Mouse (Mus musculus) 3134 (cell line): ENCODE data around the gene Mif.
"Not testable (repeated sequence)": the region's sequence is repeated elsewhere in the genome, so short reads cannot be mapped to it uniquely, and the experiment has no call there.

Source experiments
- DNase-seq: peaks from one replicate; pipeline ENCODE4 v3.0.0-alpha.2; 2011; ENCODE audit warnings: low spot score; ENCODE audit not compliant: insufficient read length; ENCODE audit errors: extremely low read depth

Mif gene

GRCm38 (mm10) chr10:75859786-75860470 lies at the start of gene Mif:
Gene Mif (minus strand): TSS chr10:75860240.
- DNase-seq = peak; percentile 98

- DNase-seq = no peak
These were observed 46.8 kb upstream of the Mif start for GRCm38 (mm10) chr10:75906882-75907281.

- DNase-seq = no peak
These were observed 44.4 kb upstream of the Mif start for GRCm38 (mm10) chr10:75904391-75904790.

- peak; percentile 82 for DNase-seq
These were observed 38.8 kb upstream of the Mif start for GRCm38 (mm10) chr10:75898846-75899245.

GRCm38 (mm10) chr10:75898039-75898564 lies 38.1 kb upstream of the Mif start:
- no peak for DNase-seq

GRCm38 (mm10) chr10:75897373-75897772 lies 37.3 kb upstream of the Mif start:
- DNase-seq = no peak

- DNase-seq = no peak
These were observed 36.2 kb upstream of the Mif start for GRCm38 (mm10) chr10:75896208-75896607.

GRCm38 (mm10) chr10:75895730-75896129 lies 35.7 kb upstream of the Mif start:
- no peak for DNase-seq

GRCm38 (mm10) chr10:75894601-75895000 lies 34.6 kb upstream of the Mif start:
- no peak for DNase-seq

GRCm38 (mm10) chr10:75893089-75893750 lies 33.2 kb upstream of the Mif start, which contains the start of gene Derl3:
Gene Derl3 (plus strand): TSS chr10:75893413.
- DNase-seq = no peak

- DNase-seq = no peak
These were observed 29.5 kb upstream of the Mif start for GRCm38 (mm10) chr10:75889406-75890153.

GRCm38 (mm10) chr10:75887504-75887903 lies 27.5 kb upstream of the Mif start:
- not testable (repeated sequence) for DNase-seq

GRCm38 (mm10) chr10:75884742-75885141 lies 24.7 kb upstream of the Mif start:
- no peak for DNase-seq

- DNase-seq = peak; percentile 81
These were observed 23.2 kb upstream of the Mif start for GRCm38 (mm10) chr10:75883232-75883552.

- no peak for DNase-seq
These were observed 22.6 kb upstream of the Mif start for GRCm38 (mm10) chr10:75882433-75883231.

- no peak for DNase-seq
These were observed 21.8 kb upstream of the Mif start for GRCm38 (mm10) chr10:75881578-75882432.

- DNase-seq = no peak
These were observed 20.9 kb upstream of the Mif start for GRCm38 (mm10) chr10:75880771-75881577.

GRCm38 (mm10) chr10:75880351-75880750 lies 20.3 kb upstream of the Mif start:
- no peak for DNase-seq

GRCm38 (mm10) chr10:75878836-75879235 lies 18.8 kb upstream of the Mif start:
- DNase-seq = no peak
